Mouse (Mus musculus) stomach, postnatal 0 days (tissue): Measurements from ENCODE around the gene Hp1bp3.

Experiments used
- CTCF ChIP-seq: IDR thresholded peaks from 2 replicates; pipeline ENCODE4 v1.5.1; 2016; ENCODE audit warnings: antibody characterized with exemption, low read depth, mild to moderate bottlenecking, moderate library complexity
- EP300 ChIP-seq: optimal IDR thresholded peaks from 2 replicates; pipeline ENCODE3; 2016; ENCODE audit warnings: antibody characterized with exemption

DNA sequence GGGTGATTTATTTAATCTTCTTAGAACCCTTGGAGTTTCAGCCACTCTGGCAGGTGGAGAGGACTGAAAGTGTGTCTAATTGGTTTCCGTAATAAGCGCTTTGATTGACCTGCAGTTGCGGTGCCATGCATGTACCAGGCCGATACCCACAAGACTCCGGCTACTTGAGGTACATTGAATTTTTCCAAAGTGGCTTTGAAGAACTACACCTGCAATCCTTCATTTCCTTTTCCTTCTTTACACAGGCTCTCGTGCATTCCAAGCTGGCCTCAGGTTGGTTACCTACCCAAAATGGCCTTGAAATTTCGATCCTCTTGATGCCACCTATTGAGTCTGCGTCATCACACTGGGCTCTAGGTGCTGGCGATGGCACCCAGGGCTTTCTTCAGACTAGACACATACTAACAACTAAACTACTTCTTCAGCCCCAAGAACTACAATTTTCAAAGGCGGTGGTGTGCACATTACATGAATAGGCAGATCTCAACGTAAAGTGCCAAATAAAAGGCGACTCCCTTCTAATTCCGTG lies 361 bp upstream of the Hp1bp3 start:
- TF ChIP-seq CTCF (no peak), EP300 (no peak)
